Mouse (Mus musculus) intestine, embryonic 14.5 days (tissue): ENCODE measurements around the gene Dclre1b. TPM values are rescaled to one million over a fixed set of nuclear protein-coding genes. Genes with fewer than 3 reads are reported as not detected.

Experiments used
- polyA plus RNA-seq: library from polyadenylated mRNA; unstranded; fragments of >200 nt; fragmentation: Nextera tagmentation; extraction: Ambion mirVana; gene quantifications from 2 replicates; pipeline ENCODE4 v1.2.1, GENCODE M21; 2014

The Dclre1b gene
- polyA plus RNA-seq, 1 experiment from 2014 or later: 23.9 TPM

Other genes starting within 250 kb of the Dclre1b start
- 1.7 TPM in 2 replicates for gene Syt6, start 234.2 kb downstream of the Dclre1b start, polyA plus RNA-seq
- gene Atg4a-ps, start 163.4 kb downstream of the Dclre1b start, polyA plus RNA-seq: 0.15 and 0.20 TPM in 2 replicates
- 66.6 and 79.3 TPM in 2 replicates for gene Olfml3, start 71.4 kb downstream of the Dclre1b start, polyA plus RNA-seq
- gene Gm10964, start 70.1 kb downstream of the Dclre1b start, polyA plus RNA-seq: not detected in 2 replicates
- gene Hipk1, start 17.9 kb downstream of the Dclre1b start, polyA plus RNA-seq: 14.4 and 15.8 TPM in 2 replicates
- 19.9 and 21.4 TPM in 2 replicates for gene Ap4b1, start 76 bp upstream of the Dclre1b start, polyA plus RNA-seq
- gene Gm43064, start 129 bp upstream of the Dclre1b start, polyA plus RNA-seq: 0.44 and 0.55 TPM in 2 replicates
- 0.13 and 0.38 TPM in 2 replicates for gene Bcl2l15, start 23.2 kb upstream of the Dclre1b start, polyA plus RNA-seq
- 0.72 and 0.81 TPM in 2 replicates for gene Ptpn22, start 50.4 kb upstream of the Dclre1b start, polyA plus RNA-seq
- gene Rsbn1, start 104.7 kb upstream of the Dclre1b start, polyA plus RNA-seq: 11.9 and 12.4 TPM in 2 replicates
- gene Phtf1, start 158.7 kb upstream of the Dclre1b start, polyA plus RNA-seq: 27.5 and 30.3 TPM in 2 replicates